Mouse (Mus musculus): ENCODE results near the gene Timm9. TPM values are rescaled to one million over a fixed set of nuclear protein-coding genes. Genes with fewer than 3 reads are reported as not detected.
A peak's percentile ranks its signal among the peaks of the same experiment; 100 is the strongest.

Gene Timm9
- total and polyA plus RNA-seq, 2 experiments from 2014 or later: 40.3 to 111 TPM

GRCm38 (mm10) chr12:71122731-71123130 lies 13.8 kb downstream of the Timm9 start:
- Histone ChIP-seq H3K9me3 (replicated peaks; ENCODE audit: control insufficient read depth, low read length) (no peaks in the 10 kb centered on the region), H3K4me1 (ENCODE audit: control insufficient read depth, insufficient read depth) (no peaks in the 10 kb centered on the region), H3K4me3 (ENCODE audit: low read depth, low read length) (no peak overlapping the region), H3K9ac (replicated peaks; ENCODE audit: low read depth, low read length) (no peak overlapping the region), H3K27ac (ENCODE audit: low read depth) (no peak overlapping the region), H3K36me3 (replicated peaks; ENCODE audit: control insufficient read depth, insufficient read depth, low read length) (peaks cover 37% of the 10 kb centered on the region), H3K27me3 (ENCODE audit: control insufficient read depth, insufficient read depth, low read length) (no peaks in the 10 kb centered on the region), H3K4me2 (ENCODE audit: low read depth, low read length) (no peak overlapping the region)
- TF ChIP-seq CTCF (IDR thresholded peaks at IDR 0.05; ENCODE audit: low read depth): no peak
- no peak for TF ChIP-seq EP300 (IDR thresholded peaks at IDR 0.05; ENCODE audit: low read depth)
- WGBS: 77% methylated on average over 10 of the region's 10 CpGs
- ATAC-seq (ENCODE audit: insufficient read depth, low read depth) (no peak), DNase-seq (ENCODE audit: low spot score) (no peak)

GRCm38 (mm10) chr12:71116411-71116810 lies 20.1 kb downstream of the Timm9 start:
- ATAC-seq (ENCODE audit: insufficient read depth, low read depth): no peak
- Histone ChIP-seq H3K9ac (replicated peaks; ENCODE audit: low read depth, low read length) (no peak overlapping the region), H3K9me3 (replicated peaks; ENCODE audit: control insufficient read depth, low read length) (no peaks in the 10 kb centered on the region), H3K4me1 (ENCODE audit: control insufficient read depth, insufficient read depth) (peaks cover 12% of the 10 kb centered on the region), H3K27me3 (ENCODE audit: control insufficient read depth, insufficient read depth, low read length) (no peaks in the 10 kb centered on the region), H3K4me3 (ENCODE audit: low read depth, low read length) (no peak overlapping the region), H3K27ac (ENCODE audit: low read depth) (no peak overlapping the region), H3K36me3 (replicated peaks; ENCODE audit: control insufficient read depth, insufficient read depth, low read length) (0 out of 2 replicates have a peak, but pooled peaks cover 4% of the 10 kb centered on the region), H3K4me2 (ENCODE audit: low read depth, low read length) (no peak overlapping the region)
- WGBS: 71% methylated on average over 5 of the region's 5 CpGs
- TF ChIP-seq EP300 (IDR thresholded peaks at IDR 0.05; ENCODE audit: low read depth) (no peak), CTCF (IDR thresholded peaks at IDR 0.05; ENCODE audit: low read depth) (no peak)
- no peak for DNase-seq (ENCODE audit: low spot score)

- WGBS: 24% methylated on average over 12 of the region's 12 CpGs
- DNase-seq (ENCODE audit: low spot score): peak; percentile 72
- Histone ChIP-seq H3K4me2 (ENCODE audit: low read depth, low read length) (peak overlapping the region; percentile 33), H3K4me1 (ENCODE audit: control insufficient read depth, insufficient read depth) (peaks cover 12% of the 10 kb centered on the region), H3K27ac (ENCODE audit: low read depth) (no peak overlapping the region), H3K4me3 (ENCODE audit: low read depth, low read length) (no peak overlapping the region; the same call in 1 of the 2 replicates), H3K9me3 (replicated peaks; ENCODE audit: control insufficient read depth, low read length) (no peaks in the 10 kb centered on the region), H3K9ac (replicated peaks; ENCODE audit: low read depth, low read length) (no peak overlapping the region), H3K36me3 (replicated peaks; ENCODE audit: control insufficient read depth, insufficient read depth, low read length) (no peaks in the 10 kb centered on the region), H3K27me3 (ENCODE audit: control insufficient read depth, insufficient read depth, low read length) (no peaks in the 10 kb centered on the region)
- peak; percentile 65; the same call in 1 of the 2 replicates for ATAC-seq (ENCODE audit: insufficient read depth, low read depth)
- no peak for TF ChIP-seq EP300 (IDR thresholded peaks at IDR 0.05; ENCODE audit: low read depth)
- no peak for TF ChIP-seq CTCF (IDR thresholded peaks at IDR 0.05; ENCODE audit: low read depth)
Measured at GRCm38 (mm10) chr12:71113675-71114288, 22.7 kb downstream of the Timm9 start.

GRCm38 (mm10) chr12:71113074-71113473 lies 23.4 kb downstream of the Timm9 start:
- Histone ChIP-seq H3K4me1 (ENCODE audit: control insufficient read depth, insufficient read depth) (peaks cover 12% of the 10 kb centered on the region), H3K27ac (ENCODE audit: low read depth) (no peak overlapping the region), H3K27me3 (ENCODE audit: control insufficient read depth, insufficient read depth, low read length) (no peaks in the 10 kb centered on the region), H3K36me3 (replicated peaks; ENCODE audit: control insufficient read depth, insufficient read depth, low read length) (no peaks in the 10 kb centered on the region), H3K4me2 (ENCODE audit: low read depth, low read length) (peak overlapping the region; percentile 33), H3K4me3 (ENCODE audit: low read depth, low read length) (peak overlapping the region; percentile 1; the same call in 1 of the 2 replicates), H3K9ac (replicated peaks; ENCODE audit: low read depth, low read length) (no peak overlapping the region), H3K9me3 (replicated peaks; ENCODE audit: control insufficient read depth, low read length) (no peaks in the 10 kb centered on the region)
- no peak for TF ChIP-seq CTCF (IDR thresholded peaks at IDR 0.05; ENCODE audit: low read depth)
- no peak for TF ChIP-seq EP300 (IDR thresholded peaks at IDR 0.05; ENCODE audit: low read depth)
- WGBS: 19% methylated on average over 10 of the region's 10 CpGs
- DNase-seq (ENCODE audit: low spot score): peak; percentile 62
- ATAC-seq (ENCODE audit: insufficient read depth, low read depth): peak; percentile 76

GRCm38 (mm10) chr12:71111331-71111730 lies 25.2 kb downstream of the Timm9 start, which contains the start of gene Tomm20l:
Gene Tomm20l (plus strand): TSS chr12:71111428.
- 0 out of 2 replicates have a peak, but pooled peaks have one; percentile 30 for ATAC-seq (ENCODE audit: insufficient read depth, low read depth)
- peak; percentile 30 for TF ChIP-seq CTCF (IDR thresholded peaks at IDR 0.05; ENCODE audit: low read depth)
- TF ChIP-seq EP300 (IDR thresholded peaks at IDR 0.05; ENCODE audit: low read depth): no peak
- H3K27me3 ChIP-seq (ENCODE audit: control insufficient read depth, insufficient read depth, low read length): no peaks in the 10 kb centered on the region
- H3K27ac ChIP-seq (ENCODE audit: low read depth): no peak within 1 kb of the TSS
- 5% methylated on average over 33 of the region's 33 CpGs for WGBS
- DNase-seq (ENCODE audit: low spot score): no peak
- peaks cover 12% of the 10 kb centered on the region for H3K4me1 ChIP-seq (ENCODE audit: control insufficient read depth, insufficient read depth)
- H3K9me3 ChIP-seq (replicated peaks; ENCODE audit: control insufficient read depth, low read length): no peaks in the 10 kb centered on the region
- H3K36me3 ChIP-seq (replicated peaks; ENCODE audit: control insufficient read depth, insufficient read depth, low read length): no peaks in the 10 kb centered on the region
- H3K9ac ChIP-seq (replicated peaks; ENCODE audit: low read depth, low read length): no peak within 1 kb of the TSS
- H3K4me3 ChIP-seq (ENCODE audit: low read depth, low read length): peak within 1 kb of the TSS; percentile 16; the same call in 1 of the 2 replicates
- H3K4me2 ChIP-seq (ENCODE audit: low read depth, low read length): peak within 1 kb of the TSS; percentile 44

Data from heart, postnatal 0 days (tissue).